Mouse (Mus musculus) frontal cortex, adult 2 months (tissue): Measurements from ENCODE around the gene Zfp341. TPM values are rescaled to one million over a fixed set of nuclear protein-coding genes. Genes with fewer than 3 reads are reported as not detected.

Source experiments
- DNase-seq, 2 experiments: peaks; one replicate each; pipeline ENCODE4 v3.0.0; 2022; ENCODE audit warnings: low spot score in 1 of 2; ENCODE audit errors: extremely low spot score in 1 of 2
- polyA plus RNA-seq: library from polyadenylated mRNA; depleted of rRNA; stranded (reverse); fragments of >200 nt; gene quantifications from 2 replicates; pipeline ENCODE4 v1.2.3, GENCODE M21; 2012

Gene Zfp341
- polyA plus RNA-seq, 1 experiment, result 10.5 TPM

DNA sequence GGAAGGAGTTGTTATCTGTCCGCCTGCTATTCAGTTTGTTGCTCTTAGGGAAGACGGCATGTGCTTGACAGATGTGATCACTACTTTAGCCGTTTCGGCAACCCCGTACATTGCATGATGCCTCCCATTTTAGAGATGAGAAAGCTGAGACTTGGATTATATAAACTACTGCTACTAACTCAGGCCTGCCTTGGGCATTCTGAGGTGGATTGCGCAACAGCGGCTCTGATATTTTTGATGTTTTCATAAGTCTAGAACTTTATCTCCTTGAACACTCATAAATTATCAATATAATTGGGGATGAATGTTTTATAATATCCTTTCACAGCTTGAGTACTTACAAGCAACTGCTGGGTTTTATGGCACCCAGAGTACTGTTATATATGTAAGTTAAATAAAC lies 55.6 kb downstream of the Zfp341 start:
- no peak for DNase-seq

DNA sequence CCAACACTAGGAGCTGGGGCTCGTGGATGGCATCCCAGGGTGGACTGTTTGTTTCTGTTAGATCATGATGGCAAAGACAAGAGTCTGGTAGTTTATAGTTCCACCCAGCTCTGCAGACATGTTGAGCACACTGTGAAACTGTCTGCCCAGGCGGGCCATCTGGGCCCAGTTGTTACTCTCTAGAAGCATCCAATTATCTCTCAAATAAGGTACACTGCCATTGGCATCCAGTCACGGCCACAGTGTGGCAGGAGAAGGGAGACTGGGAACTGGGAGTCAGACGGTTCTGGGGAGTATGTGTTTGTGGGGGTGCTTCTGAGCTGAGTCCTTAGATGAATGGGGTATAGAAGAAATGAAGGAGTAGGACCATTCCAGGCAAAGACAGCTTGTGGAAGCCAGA lies 57.0 kb downstream of the Zfp341 start:
- peak; percentile 23 to 31 for DNase-seq

DNA sequence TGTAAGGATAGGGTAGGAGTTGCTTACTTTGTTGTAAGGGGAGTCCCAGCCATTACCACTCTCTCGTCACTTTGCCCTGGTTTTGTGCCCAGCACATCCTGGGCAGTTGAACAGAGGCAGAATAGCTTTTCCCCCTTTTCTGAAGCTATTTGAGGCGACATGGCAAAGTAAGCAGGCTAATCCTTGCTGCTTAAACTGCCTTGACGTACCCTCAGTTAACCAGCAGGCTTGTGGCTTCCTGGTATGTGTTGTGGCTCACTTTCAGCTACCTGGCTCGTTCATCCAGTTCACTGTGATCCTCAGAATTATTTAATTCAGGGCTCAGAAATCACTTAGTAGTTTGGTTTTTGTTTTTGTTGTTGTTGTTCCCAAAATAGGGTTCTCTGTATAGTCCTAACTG lies 57.6 kb downstream of the Zfp341 start:
- no peak for DNase-seq

DNA sequence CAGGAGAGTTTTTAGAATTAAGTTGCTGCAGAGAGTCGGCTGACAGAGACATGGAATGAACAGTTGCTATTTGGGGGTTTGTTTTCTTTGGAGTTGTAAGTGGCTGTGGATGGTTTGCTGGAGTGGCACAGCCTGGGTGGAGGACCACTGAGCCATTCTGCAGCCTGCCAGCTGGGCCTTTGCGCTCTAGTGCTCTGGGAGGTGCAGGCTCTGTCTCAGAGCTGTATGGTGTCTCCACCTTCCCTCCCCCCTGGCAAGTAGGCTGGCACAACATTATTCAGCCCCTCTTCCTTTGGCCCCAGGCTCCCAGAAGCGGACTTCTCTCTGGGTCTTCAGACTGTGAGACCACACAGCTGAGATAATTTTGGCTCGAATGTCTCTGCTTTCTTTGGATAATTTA lies 60.9 kb downstream of the Zfp341 start:
- DNase-seq, result no peak

DNA sequence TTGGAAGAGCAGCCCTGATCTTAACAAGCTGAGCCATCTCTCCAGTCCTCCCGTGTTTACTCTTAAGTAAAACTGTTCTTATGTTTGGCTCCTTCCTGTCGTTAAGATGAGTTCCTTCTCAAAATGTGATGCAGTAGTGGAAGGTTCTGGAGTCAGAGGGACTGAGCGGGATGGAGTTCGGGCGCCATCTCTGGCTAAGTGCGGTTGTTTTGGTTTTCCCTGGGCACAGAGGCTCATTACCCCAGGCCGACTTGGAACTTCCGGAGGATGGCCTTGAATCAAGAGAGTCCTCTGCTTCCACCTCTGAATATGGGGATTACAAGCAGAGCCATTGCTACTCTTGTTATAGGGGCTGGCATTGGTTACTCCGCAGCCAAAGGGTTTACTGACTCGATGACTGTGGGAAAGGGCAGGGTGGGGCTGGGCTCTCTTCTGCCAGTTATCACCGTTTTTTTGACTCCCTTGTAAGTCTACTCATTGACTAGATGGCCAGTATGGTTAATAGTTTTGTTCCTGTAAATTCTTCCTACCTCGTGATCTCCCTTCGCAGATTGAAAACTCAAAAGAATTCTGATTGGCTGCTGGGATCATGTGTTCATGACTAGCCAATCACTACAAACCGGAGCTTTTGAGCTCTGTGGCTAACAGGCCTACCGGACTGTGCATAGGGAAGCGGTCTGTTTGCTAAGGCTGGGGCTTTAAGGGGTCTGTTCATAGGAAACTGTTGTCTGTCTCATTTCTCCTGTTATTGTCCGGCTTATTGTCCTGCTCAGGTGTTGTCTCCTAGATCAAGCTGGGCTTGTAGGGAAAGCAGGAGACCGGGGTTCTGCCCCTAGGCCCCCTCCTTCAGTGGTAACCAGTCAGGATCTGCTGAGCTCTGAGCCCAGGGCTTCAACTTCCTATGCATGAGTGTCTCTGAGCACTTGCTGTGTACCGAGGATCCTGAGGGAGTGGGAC lies 63.8 kb downstream of the Zfp341 start:
- peak in 1 of 2 experiments; percentile 71 for DNase-seq

DNA sequence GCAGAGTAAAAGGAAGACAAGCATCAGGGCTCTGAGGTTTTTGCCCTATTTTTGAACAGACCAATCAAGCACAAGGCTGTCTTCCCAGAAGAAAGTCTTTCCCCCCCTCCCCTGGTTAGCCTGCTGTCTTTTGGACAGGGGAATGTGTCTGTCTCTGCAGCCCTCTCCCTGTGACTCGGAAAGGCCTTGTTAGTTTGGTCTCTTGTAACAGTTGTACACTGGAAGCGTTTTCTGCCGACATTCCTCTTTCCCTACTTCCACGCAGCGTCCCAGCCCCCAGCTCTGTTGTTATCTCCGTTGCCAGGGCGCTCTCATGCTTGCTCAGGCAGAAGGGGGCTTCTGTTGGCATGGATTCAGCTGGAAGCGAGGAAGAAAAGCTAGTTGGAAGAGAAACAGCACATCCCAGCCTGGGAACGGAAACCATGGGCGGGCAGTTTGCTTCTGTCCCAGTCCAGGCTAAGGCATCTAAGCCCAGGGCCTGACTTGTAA lies 64.6 kb downstream of the Zfp341 start:
- DNase-seq, result peak in 1 of 2 experiments; percentile 59

DNA sequence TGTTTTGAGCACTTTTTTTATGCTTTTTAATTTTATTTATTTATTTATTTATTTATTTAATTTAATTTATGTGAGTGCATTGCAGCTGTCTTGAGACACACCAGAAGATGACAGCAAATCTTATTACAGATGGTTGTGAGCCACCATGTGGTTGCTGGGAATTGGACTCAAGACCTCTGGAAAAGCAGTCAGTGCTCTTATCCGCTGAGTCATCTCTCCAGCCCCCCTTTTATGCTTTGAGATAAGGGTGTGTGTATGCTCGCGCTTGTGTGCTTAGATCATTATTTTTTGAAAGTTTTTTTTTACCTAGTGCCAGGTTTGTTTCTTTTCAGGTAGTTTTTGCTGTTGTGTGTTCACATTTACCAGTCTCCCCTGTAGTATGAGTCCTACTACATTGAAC lies 65.9 kb downstream of the Zfp341 start:
- no peak for DNase-seq

DNA sequence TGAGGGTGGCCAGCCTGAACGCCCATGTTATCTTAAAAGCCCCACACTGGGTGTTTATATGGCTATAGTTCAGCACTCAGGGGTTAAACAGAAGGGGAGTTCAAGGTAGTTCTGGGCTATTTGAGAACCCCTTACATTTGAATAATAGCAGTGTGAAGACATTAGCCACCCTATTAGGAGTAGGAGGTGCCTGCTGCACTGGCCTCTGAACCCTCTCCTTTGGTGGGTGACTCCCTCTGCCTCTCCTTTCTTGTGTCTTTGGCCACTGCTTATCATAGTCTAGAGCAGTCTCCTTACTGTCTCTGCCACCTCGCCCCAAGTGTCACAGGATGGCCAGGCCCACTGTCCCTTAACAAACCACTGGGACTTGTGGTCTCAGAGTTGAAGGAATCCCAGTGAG lies 67.2 kb downstream of the Zfp341 start:
- no peak for DNase-seq

DNA sequence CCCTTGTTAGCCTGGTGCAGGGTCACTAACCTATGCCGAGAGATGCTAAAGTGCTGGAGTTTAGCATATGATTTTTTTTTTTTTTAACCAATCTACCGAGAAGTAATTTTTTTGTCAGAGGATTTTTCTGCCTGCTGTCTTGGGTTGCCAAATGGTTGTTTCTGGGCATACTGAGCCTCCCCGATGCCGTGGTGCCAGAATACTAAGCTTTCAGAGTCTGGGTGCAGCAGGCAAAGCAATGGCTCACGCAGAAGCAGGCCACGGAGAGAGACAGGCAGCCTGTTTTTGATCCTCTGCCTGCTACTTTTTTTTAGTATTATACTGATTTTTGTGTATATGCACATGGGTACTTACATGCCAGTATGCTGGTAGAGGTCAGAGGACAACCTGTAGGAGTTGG lies 67.8 kb downstream of the Zfp341 start:
- no peak for DNase-seq

DNA sequence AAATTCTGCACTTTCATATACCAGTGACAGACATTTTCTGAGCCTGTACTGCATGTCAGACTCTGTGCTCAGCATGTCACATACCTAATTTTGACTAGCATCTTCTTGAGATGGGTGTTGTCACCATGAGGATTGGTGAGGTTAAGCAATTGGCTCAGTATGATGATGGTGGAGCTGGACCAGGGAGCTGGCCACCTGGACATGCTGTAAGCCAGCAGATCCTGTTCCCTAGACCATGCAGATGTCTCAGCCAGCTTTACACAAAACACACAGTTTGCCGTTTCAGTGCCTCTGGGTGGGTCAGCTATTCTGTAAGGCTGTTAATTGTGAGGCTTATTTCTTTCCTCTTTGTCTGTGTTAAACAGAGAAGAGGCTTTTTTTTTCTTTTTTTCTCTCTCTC lies 69.6 kb downstream of the Zfp341 start:
- DNase-seq, result no peak

DNA sequence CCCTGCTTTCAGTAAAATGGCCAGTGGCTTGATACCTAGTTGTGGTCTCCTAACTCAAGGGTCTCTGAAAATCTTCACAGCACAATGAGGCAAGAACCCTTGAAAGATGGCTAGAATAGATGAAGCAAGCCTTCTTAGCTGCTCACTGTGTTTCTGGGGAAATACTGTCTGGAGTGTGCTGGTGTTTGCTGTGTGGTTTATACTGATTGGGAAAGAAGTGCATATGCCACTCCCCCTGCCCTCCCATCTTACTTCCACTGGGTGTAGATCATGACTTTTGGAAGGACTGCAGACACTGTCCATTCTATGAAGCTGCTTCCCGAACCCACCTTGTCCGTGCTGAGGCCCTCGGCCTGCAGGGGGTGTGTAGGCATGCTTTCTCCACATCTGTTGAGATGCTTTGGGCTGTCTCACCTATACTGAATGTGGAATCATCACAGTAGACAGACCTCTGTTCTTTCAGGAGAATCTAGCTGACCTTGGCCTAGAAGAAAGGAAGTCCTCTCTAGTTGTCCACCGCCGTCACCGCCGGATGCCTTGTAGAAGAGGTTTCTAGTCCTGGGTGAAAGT lies 71.9 kb downstream of the Zfp341 start:
- DNase-seq, result no peak

DNA sequence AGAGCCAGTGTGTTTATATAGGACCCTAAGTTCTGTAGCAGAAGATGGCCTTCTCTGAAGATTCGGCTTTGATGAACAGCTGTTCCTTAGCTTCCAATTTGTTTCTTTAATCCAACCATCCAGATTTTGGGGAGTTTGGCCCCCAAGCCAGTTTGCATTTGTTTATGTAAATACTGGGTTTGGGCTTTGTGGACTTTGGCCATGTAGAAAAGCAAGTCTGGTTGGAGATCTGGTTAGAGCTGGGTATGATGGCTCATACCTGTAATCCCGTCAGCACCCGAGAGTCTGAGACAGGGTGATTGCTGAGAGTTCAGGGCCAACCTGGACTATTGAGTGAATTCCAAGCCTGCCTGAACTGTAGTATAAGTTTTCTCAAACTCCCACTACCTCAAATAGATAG lies 72.7 kb downstream of the Zfp341 start:
- no peak for DNase-seq

DNA sequence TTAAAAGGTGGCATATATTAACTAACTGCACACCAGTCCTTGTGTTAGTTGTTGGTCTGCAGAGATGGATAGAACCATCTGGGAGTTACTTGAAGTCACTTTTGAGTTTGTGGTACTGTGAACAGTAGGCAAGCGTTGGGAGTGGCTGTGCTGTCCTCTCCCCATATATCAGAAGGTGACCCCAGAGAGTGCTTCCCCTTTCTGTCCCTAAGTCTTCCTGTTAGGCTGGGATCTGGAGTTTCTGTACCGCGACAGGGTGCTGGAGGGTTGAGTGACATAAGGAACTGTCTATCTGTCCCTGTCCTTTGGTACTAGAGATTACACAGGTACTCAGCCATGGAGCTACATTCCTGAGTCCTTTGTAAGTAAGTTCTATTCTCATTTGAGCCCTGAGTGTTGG lies 73.7 kb downstream of the Zfp341 start:
- no peak for DNase-seq

DNA sequence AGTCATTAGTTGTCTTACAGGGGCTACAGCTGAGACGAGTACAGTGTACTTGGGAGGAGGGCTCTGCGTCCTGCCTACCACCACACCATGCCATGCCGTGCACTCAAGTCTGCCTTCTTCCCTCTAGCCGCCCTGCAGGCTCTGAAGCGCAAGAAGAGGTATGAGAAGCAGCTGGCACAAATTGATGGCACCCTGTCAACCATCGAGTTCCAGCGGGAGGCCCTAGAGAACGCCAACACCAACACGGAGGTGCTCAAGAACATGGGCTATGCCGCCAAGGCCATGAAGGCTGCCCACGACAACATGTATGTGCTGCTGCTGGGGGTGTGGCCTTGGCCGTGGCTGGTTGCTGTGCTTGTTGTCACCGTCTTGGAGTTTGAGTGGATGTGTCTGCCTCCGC lies 76.3 kb downstream of the Zfp341 start:
- no peak for DNase-seq

DNA sequence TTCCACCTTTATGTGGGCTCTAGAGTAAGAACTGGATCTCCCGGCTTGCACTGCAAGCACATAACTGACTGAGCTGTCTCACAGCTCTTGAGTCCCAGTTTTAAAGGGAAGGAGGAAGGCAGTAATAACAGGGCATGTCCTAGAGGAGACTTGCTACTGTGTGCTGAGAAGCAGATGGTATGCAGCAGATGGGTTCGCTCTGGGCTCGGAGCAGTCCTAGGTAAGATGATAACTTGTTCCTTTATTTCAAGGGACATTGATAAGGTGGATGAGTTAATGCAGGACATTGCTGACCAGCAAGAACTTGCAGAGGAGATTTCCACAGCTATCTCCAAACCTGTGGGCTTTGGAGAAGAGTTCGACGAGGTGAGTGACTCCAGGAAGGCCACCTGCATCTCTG lies 77.9 kb downstream of the Zfp341 start:
- no peak for DNase-seq

DNA sequence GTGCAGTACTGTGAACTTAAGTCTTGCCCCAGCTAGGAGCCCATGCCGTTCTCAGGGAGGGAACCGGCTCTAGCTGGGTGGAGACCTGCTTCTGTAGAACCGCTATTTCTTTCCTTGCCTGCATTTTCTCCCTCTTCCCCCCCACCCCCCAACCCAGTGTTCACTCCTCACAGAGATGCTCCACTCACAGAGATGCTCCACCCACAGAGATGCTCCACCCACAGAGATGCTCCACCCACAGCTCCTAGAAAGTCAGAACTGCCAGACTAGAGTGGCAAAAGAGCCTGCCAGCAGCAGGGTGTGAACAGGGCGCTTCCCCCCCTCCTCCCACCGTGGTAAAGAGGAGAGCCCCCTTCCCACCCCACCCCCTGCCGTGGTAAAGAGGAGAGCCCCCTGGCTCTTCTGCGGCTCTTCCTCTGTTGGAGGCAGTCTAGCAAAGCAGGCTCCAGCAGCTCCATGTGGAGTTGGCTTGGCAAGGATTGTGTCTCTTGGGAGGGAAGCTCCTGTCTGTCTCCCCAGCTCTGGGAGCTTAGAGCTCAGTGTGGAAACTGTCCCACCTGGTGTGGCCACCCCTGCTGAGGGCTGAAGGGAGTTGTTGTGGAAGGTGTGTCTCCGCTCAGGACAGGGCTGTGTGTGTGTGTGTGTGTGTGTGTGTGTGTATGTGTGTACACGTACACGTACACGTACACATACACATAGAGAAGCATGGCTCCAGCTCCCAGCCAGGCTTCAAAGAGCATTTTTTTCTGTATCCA lies 80.3 kb downstream of the Zfp341 start:
- no peak for DNase-seq

DNA sequence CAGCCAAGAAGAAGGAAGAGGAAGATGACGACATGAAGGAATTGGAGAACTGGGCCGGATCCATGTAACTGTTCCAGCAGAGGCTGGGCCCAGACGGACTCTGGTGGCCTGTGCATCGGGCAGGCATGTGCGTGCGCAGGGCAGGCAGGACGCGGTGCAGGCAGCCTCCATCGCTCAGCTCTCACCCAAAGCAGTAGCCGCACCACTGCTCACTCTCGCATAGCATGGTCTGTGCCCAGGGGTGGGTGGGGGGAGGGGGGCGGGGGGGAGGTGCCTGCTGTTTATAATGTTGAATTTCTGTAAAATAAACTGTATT lies 80.8 kb downstream of the Zfp341 start:
- no peak for DNase-seq

DNA sequence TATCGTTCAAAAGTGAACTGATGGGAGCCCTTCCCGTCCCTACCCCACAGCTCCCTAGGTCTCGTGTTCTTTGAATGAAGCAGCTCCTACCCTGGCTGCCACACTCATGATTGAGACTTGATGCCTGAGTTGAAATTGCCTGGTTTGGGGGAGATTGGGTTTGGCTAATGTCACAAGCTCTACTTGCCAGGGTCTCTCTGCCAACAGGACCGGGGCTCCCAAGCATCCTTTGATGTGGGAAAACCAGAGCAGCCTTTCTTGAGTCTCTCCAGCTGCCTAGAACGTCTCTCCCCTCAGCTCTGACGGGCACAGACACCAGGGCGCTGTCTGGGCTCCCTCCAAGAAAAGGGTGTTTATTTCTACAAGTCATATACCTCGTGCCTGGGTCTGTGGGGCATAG lies 82.6 kb downstream of the Zfp341 start:
- DNase-seq, result no peak
